In the genomic region with DNA sequence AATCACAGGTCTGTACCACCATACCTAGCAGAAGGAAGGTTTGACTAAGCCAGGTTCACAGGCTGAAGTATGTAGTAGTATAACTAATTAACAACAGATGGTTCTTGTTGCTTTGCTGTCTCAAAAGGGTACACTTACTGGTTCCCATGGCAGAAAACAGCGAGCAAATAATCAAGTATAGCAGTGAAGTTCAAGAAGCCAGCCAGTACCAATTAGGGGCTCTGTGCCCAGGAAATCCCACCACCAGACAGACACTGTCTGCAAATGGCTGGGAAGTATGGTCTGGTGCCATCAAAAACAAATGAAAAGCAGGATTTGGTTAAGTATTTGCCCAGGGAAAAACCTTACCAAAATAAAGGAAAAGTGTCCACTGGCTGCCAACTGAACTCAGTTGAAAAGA, we compare ENCODE assay signal across 27 mouse cellular contexts. TPM values are rescaled to one million over a fixed set of nuclear protein-coding genes. Genes with fewer than 3 reads are reported as not detected.
DNase-seq lines count a peak whose midpoint lies in the region; ATAC-seq and TF ChIP-seq lines count a peak whose summit lies in the region.
"Had no signal": no experiment of that assay in that cellular context is flagged by ENCODE, and none has a peak within 500 bp of the region (broad histone marks: within the 10 kb centered on the region; RNA-seq: fewer than 3 reads in every experiment).

No protein-coding gene starts in this region.

- intact Hi-C loops in heart, adult 2 months (cut with DNase I) = no loop called here
- intact Hi-C loops in heart, postnatal 14 days (cut with DNase I) = no loop called here

- H3K9me3 ChIP-seq in embryonic facial prominence, embryonic 11.5 days (replicated peaks; ENCODE audit: control insufficient read depth, low read length) = no peaks in the 10 kb centered on the region
- peaks cover 6% of the 10 kb centered on the region; the same call in 1 of the 2 replicates for H3K9me3 ChIP-seq in embryonic facial prominence, embryonic 10.5 days
- H3K9me3 ChIP-seq in hindbrain, embryonic 16.5 days (ENCODE audit: control insufficient read depth, low read length) = no peaks in the 10 kb centered on the region
- H3K9me3 ChIP-seq in hindbrain, embryonic 12.5 days (replicated peaks) = no peaks in the 10 kb centered on the region
- H3K9me3 ChIP-seq in limb, embryonic 15.5 days = no peaks in the 10 kb centered on the region
- H3K9me3 ChIP-seq: heart, embryonic 10.5 days; hindbrain, embryonic 15.5 days; intestine, embryonic 15.5 days; liver, embryonic 15.5 days had no signal

- TF ChIP-seq POLR2A in heart, adult 2 months (IDR thresholded peaks at IDR 0.05; ENCODE audit: insufficient read depth, low read depth, low read length) = no peak

- H3K27ac ChIP-seq in embryonic facial prominence, embryonic 11.5 days (replicated peaks; ENCODE audit: low read depth, low read length) = no peak overlapping the region
- H3K27ac ChIP-seq in embryonic facial prominence, embryonic 10.5 days (replicated peaks) = no peak overlapping the region
- H3K27ac ChIP-seq in heart, adult 2 months = peak overlapping the region; percentile 29
- no peak overlapping the region for H3K27ac ChIP-seq in hindbrain, embryonic 16.5 days (ENCODE audit: low read depth, low read length)
- no peak overlapping the region for H3K27ac ChIP-seq in hindbrain, embryonic 12.5 days
- H3K27ac ChIP-seq in limb, embryonic 15.5 days = peak overlapping the region; percentile 39
- H3K27ac ChIP-seq: embryonic facial prominence, embryonic 15.5 days; hindbrain, embryonic 15.5 days; intestine, embryonic 15.5 days; layer of hippocampus, adult 2 months; liver, embryonic 15.5 days had no signal

- no peak for TF ChIP-seq EP300 in heart, adult 2 months (IDR thresholded peaks at IDR 0.05; ENCODE audit: insufficient read depth, low read depth, low read length)

- no peaks in the 10 kb centered on the region for H3K27me3 ChIP-seq in embryonic facial prominence, embryonic 11.5 days (ENCODE audit: control insufficient read depth, insufficient read depth, low read length)
- H3K27me3 ChIP-seq in embryonic facial prominence, embryonic 10.5 days (replicated peaks; ENCODE audit: low read depth, poor library complexity, severe bottlenecking) = no peaks in the 10 kb centered on the region
- H3K27me3 ChIP-seq in heart, adult 2 months (ENCODE audit: control insufficient read depth, insufficient read depth, low read length) = no peaks in the 10 kb centered on the region
- no peaks in the 10 kb centered on the region for H3K27me3 ChIP-seq in hindbrain, embryonic 16.5 days (replicated peaks; ENCODE audit: control insufficient read depth, insufficient read depth, low read length)
- H3K27me3 ChIP-seq in hindbrain, embryonic 12.5 days = no peaks in the 10 kb centered on the region
- no peaks in the 10 kb centered on the region for H3K27me3 ChIP-seq in limb, embryonic 15.5 days
- H3K27me3 ChIP-seq: embryonic facial prominence, embryonic 15.5 days; hindbrain, embryonic 15.5 days; intestine, embryonic 15.5 days; liver, embryonic 15.5 days had no signal

- H3K36me3 ChIP-seq in embryonic facial prominence, embryonic 11.5 days (replicated peaks; ENCODE audit: control insufficient read depth, insufficient read depth, low read depth, low read length) = no peaks in the 10 kb centered on the region
- H3K36me3 ChIP-seq in embryonic facial prominence, embryonic 10.5 days (replicated peaks) = peaks cover 9% of the 10 kb centered on the region; the same call in 1 of the 2 replicates
- H3K36me3 ChIP-seq in heart, adult 2 months (ENCODE audit: control insufficient read depth, insufficient read depth, low read length) = peaks cover 34% of the 10 kb centered on the region
- no peaks in the 10 kb centered on the region for H3K36me3 ChIP-seq in hindbrain, embryonic 16.5 days (ENCODE audit: control insufficient read depth, insufficient read depth, low read length)
- H3K36me3 ChIP-seq in hindbrain, embryonic 12.5 days = no peaks in the 10 kb centered on the region
- 0 out of 2 replicates have a peak, but pooled peaks cover 3% of the 10 kb centered on the region for H3K36me3 ChIP-seq in limb, embryonic 15.5 days
- H3K36me3 ChIP-seq: embryonic facial prominence, embryonic 15.5 days; G1E; hindbrain, embryonic 15.5 days; intestine, embryonic 15.5 days; liver, embryonic 15.5 days had no signal

- no peak overlapping the region for H3K4me2 ChIP-seq in embryonic facial prominence, embryonic 11.5 days (ENCODE audit: low read depth, low read length)
- H3K4me2 ChIP-seq in hindbrain, embryonic 16.5 days (ENCODE audit: low read length) = no peak overlapping the region
- H3K4me2 ChIP-seq in hindbrain, embryonic 12.5 days (replicated peaks) = no peak overlapping the region
- no peak overlapping the region for H3K4me2 ChIP-seq in limb, embryonic 15.5 days
- H3K4me2 ChIP-seq: embryonic facial prominence, embryonic 15.5 days; hindbrain, embryonic 15.5 days; intestine, embryonic 15.5 days; liver, embryonic 15.5 days; lung, embryonic 14.5 days had no signal

- no peak overlapping the region for H3K9ac ChIP-seq in embryonic facial prominence, embryonic 11.5 days (replicated peaks; ENCODE audit: low read length)
- H3K9ac ChIP-seq in heart, adult 2 months (ENCODE audit: low read depth, low read length) = no peak overlapping the region
- no peak overlapping the region for H3K9ac ChIP-seq in hindbrain, embryonic 16.5 days (ENCODE audit: low read depth, low read length)
- H3K9ac ChIP-seq in hindbrain, embryonic 12.5 days = no peak overlapping the region
- H3K9ac ChIP-seq in limb, embryonic 15.5 days = no peak overlapping the region
- H3K9ac ChIP-seq: embryonic facial prominence, embryonic 15.5 days; hindbrain, embryonic 15.5 days; intestine, embryonic 15.5 days; liver, embryonic 15.5 days; lung, embryonic 14.5 days had no signal

- H3K4me3 ChIP-seq in embryonic facial prominence, embryonic 11.5 days (ENCODE audit: low read depth, low read length) = no peak overlapping the region
- H3K4me3 ChIP-seq in embryonic facial prominence, embryonic 10.5 days = no peak overlapping the region
- no peak overlapping the region for H3K4me3 ChIP-seq in heart, adult 2 months
- H3K4me3 ChIP-seq in hindbrain, embryonic 16.5 days (ENCODE audit: low read length) = no peak overlapping the region
- H3K4me3 ChIP-seq in hindbrain, embryonic 12.5 days = no peak overlapping the region
- no peak overlapping the region for H3K4me3 ChIP-seq in limb, embryonic 15.5 days
- H3K4me3 ChIP-seq: embryonic facial prominence, embryonic 15.5 days; gastrocnemius, adult 2 months; heart, embryonic 10.5 days; hindbrain, embryonic 15.5 days; intestine, embryonic 15.5 days; layer of hippocampus, adult 2 months; liver, embryonic 15.5 days had no signal

- no peak for ATAC-seq in embryonic facial prominence, embryonic 11.5 days (replicated peaks; ENCODE audit: insufficient number of reproducible peaks, low FRiP score, low TSS enrichment, low read depth)
- ATAC-seq in hindbrain, embryonic 16.5 days = peak; percentile 58; the same call in 1 of the 2 replicates
- ATAC-seq in hindbrain, embryonic 12.5 days (ENCODE audit: low FRiP score) = no peak
- peak; percentile 32; the same call in 1 of the 2 replicates for ATAC-seq in limb, embryonic 15.5 days (ENCODE audit: insufficient number of reproducible peaks, low FRiP score, low TSS enrichment, low read depth)
- no peak for ATAC-seq in erythroid progenitor cell, adult 5-6 weeks (replicated peaks; ENCODE audit: low FRiP score, poor library complexity, severe bottlenecking)
- ATAC-seq: intestine, embryonic 15.5 days had no signal

- 0 out of 2 replicates have a peak, but pooled peaks cover under 1% of the 10 kb centered on the region for H3K4me1 ChIP-seq in embryonic facial prominence, embryonic 11.5 days (ENCODE audit: control insufficient read depth, insufficient read depth, low read length)
- peaks cover 21% of the 10 kb centered on the region for H3K4me1 ChIP-seq in embryonic facial prominence, embryonic 10.5 days
- peaks cover 18% of the 10 kb centered on the region for H3K4me1 ChIP-seq in heart, adult 2 months (ENCODE audit: control insufficient read depth, insufficient read depth, low read length)
- H3K4me1 ChIP-seq in hindbrain, embryonic 16.5 days (ENCODE audit: control insufficient read depth, insufficient read depth, low read depth, low read length) = no peaks in the 10 kb centered on the region
- peaks cover 1% of the 10 kb centered on the region; the same call in 1 of the 2 replicates for H3K4me1 ChIP-seq in hindbrain, embryonic 12.5 days
- H3K4me1 ChIP-seq in limb, embryonic 15.5 days = peaks cover 27% of the 10 kb centered on the region
- H3K4me1 ChIP-seq: intestine, embryonic 15.5 days; liver, embryonic 15.5 days had no signal

- DNase-seq in embryonic facial prominence, embryonic 11.5 days (ENCODE audit: low spot score) = peak; percentile 30
- DNase-seq in embryonic facial prominence, embryonic 10.5 days (ENCODE audit: low spot score) = no peak
- DNase-seq in heart, adult 2 months = no peak
- no peak for DNase-seq in heart, postnatal 14 days
- DNase-seq: adrenal gland, postnatal 10 days; cerebellum, adult 18-20 months; cerebellum, postnatal 10 days; gastrocnemius, adult 2 months; gastrocnemius, postnatal 36 days; kidney, adult 2 months; kidney, postnatal 36 days; lung, embryonic 14.5 days; lung, postnatal 14 days; midbrain, embryonic 14.5 days had no signal

- H3K79me2 ChIP-seq in heart, adult 2 months (replicated peaks; ENCODE audit: control insufficient read depth, insufficient read depth, low read length) = peaks cover 8% of the 10 kb centered on the region

- no peak for TF ChIP-seq CTCF in heart, adult 2 months (IDR thresholded peaks at IDR 0.05)

- 22% methylated on average over 1 of the region's 1 CpGs for WGBS in embryonic facial prominence, embryonic 11.5 days
- 39% methylated on average over 1 of the region's 1 CpGs for WGBS in embryonic facial prominence, embryonic 10.5 days
- WGBS in heart, adult 2 months = 71% methylated on average over 1 of the region's 1 CpGs
- WGBS in hindbrain, embryonic 16.5 days = 56% methylated on average over 1 of the region's 1 CpGs
- WGBS in hindbrain, embryonic 12.5 days = 67% methylated on average over 1 of the region's 1 CpGs
- WGBS in limb, embryonic 15.5 days = 29% methylated on average over 1 of the region's 1 CpGs

RNA-seq across cellular contexts. Expression of gene Wwtr1, which starts 44.9 kb away (rescaled TPM):
- polyA plus RNA-seq in embryonic facial prominence, embryonic 11.5 days (2014; fragmentation: Nextera tagmentation; extraction: Ambion mirVana) = 10.4 and 11.7 TPM in 2 replicates
- polyA plus RNA-seq in embryonic facial prominence, embryonic 10.5 days (2016; fragmentation: Nextera tagmentation; extraction: Ambion mirVana) = 10.5 and 11.9 TPM in 2 replicates
- total RNA-seq in heart, adult 2 months (2021) = 10 to 100 TPM; 46.5 to 49.1 TPM
- 28.2 and 40.6 TPM in 2 replicates for polyA plus RNA-seq in heart, adult 2 months (2012; rRNA removed)
- total RNA-seq in heart, postnatal 14 days (2021) = 10 to 100 TPM; 65.6 to 75.2 TPM
- 7.9 and 8.6 TPM in 2 replicates for polyA plus RNA-seq in hindbrain, embryonic 16.5 days (2015; fragmentation: Nextera tagmentation; extraction: Ambion mirVana)
- polyA plus RNA-seq in hindbrain, embryonic 12.5 days (2016; fragmentation: Nextera tagmentation; extraction: Ambion mirVana) = 13.9 and 14.2 TPM in 2 replicates
- 36.2 and 39.4 TPM in 2 replicates for polyA plus RNA-seq in limb, embryonic 15.5 days (2015; fragmentation: Nextera tagmentation; extraction: Ambion mirVana)
- not detected in 2 replicates for total RNA-seq in erythroid progenitor cell, adult 5-6 weeks (2015; ENCODE audit: low replicate concordance)
- total RNA-seq in erythroid progenitor cell, adult 5-6 weeks (2017; ENCODE audit: low replicate concordance) = 0.26 TPM in 1 of 2 replicates, not detected in the other
- total RNA-seq: common myeloid progenitor, adult 5-6 weeks; monocyte, adult 5-6 weeks had no signal
- polyA plus RNA-seq: G1E had no signal

Comparison
In these comparisons a context has a peak if more than half of its experiments do, and no peak if none do; other contexts are left out.
1. ATAC-seq: peak in hindbrain, embryonic 16.5 days (single experiment) and limb, embryonic 15.5 days (single experiment); none in embryonic facial prominence, embryonic 11.5 days (single experiment), hindbrain, embryonic 12.5 days (single experiment) and erythroid progenitor cell, adult 5-6 weeks (single experiment).
2. H3K27ac ChIP-seq: peak in heart, adult 2 months (single experiment) and limb, embryonic 15.5 days (single experiment); none in embryonic facial prominence, embryonic 11.5 days (single experiment), embryonic facial prominence, embryonic 10.5 days (single experiment), hindbrain, embryonic 16.5 days (single experiment) and hindbrain, embryonic 12.5 days (single experiment).